8 mouse cellular contexts compared by ENCODE assay signal in the genomic region with DNA sequence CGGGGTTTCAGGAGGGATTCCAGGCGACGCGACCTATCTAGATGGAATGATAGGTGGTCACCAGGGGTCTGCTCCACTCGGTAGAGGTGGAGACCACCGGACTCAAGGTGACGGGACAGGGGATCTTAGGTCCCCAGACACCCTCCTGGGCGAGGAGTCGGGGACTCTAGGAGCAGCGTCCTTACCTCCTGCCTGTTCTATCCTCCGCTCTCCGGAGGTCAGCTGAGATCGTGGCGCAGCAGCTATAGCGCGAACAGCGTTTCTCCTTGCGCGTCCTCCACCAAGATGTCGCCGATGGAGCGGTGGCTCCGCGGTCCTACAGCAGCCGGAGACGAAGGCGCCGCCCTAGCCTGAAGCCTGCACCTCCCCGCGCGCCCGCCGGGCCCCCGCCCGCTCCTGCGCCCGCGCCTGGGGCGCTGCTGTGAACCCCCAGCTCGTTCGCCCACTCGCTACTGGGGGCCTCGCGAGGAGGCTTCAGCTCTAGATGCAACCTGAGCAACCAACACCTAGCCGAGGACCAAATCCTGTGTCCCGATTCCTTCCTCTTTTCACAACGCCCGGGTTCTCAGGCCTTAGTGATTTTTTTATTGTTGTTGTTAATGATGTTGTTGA. TPM values are rescaled to one million over a fixed set of nuclear protein-coding genes. Genes with fewer than 3 reads are reported as not detected.
DNase-seq lines count a peak whose midpoint lies in the region; ATAC-seq and TF ChIP-seq lines count a peak whose summit lies in the region.

A gene (minus strand): TSS at position 562 of the 612 bp plus-strand sequence.

- TF ChIP-seq POLR2A in limb, embryonic 14.5 days (IDR thresholded peaks at IDR 0.05; ENCODE audit: borderline replicate concordance, extremely low read depth, insufficient read depth, insufficient read length), result no peak

- H3K27ac ChIP-seq in forebrain, embryonic 16.5 days (ENCODE audit: low read length), result peak within 1 kb of the TSS; percentile 80
- no peak within 1 kb of the TSS for H3K27ac ChIP-seq in limb, embryonic 14.5 days (replicated peaks; ENCODE audit: low read depth, low read length)
- H3K27ac ChIP-seq in midbrain, embryonic 12.5 days (replicated peaks), result peak within 1 kb of the TSS; percentile 81
- H3K27ac ChIP-seq in stomach, embryonic 14.5 days (ENCODE audit: low read length), result no peak within 1 kb of the TSS

- no peaks in the 10 kb centered on the region for H3K9me3 ChIP-seq in forebrain, embryonic 16.5 days (ENCODE audit: control insufficient read depth, low read length)
- H3K9me3 ChIP-seq in limb, embryonic 14.5 days (ENCODE audit: control insufficient read depth, low read length), result no peaks in the 10 kb centered on the region
- no peaks in the 10 kb centered on the region for H3K9me3 ChIP-seq in midbrain, embryonic 12.5 days
- no peaks in the 10 kb centered on the region for H3K9me3 ChIP-seq in stomach, embryonic 14.5 days (ENCODE audit: control insufficient read depth, low read depth, low read length)

- no peaks in the 10 kb centered on the region for H3K36me3 ChIP-seq in forebrain, embryonic 16.5 days (ENCODE audit: control insufficient read depth, insufficient read depth)
- no peaks in the 10 kb centered on the region for H3K36me3 ChIP-seq in limb, embryonic 14.5 days (ENCODE audit: control insufficient read depth, insufficient read depth, low read length)
- no peaks in the 10 kb centered on the region for H3K36me3 ChIP-seq in midbrain, embryonic 12.5 days
- H3K36me3 ChIP-seq in stomach, embryonic 14.5 days (ENCODE audit: control insufficient read depth, insufficient read depth, low read length), result no peaks in the 10 kb centered on the region

- H3K27me3 ChIP-seq in forebrain, embryonic 16.5 days (replicated peaks; ENCODE audit: control insufficient read depth, insufficient read depth, low read length), result no peaks in the 10 kb centered on the region
- H3K27me3 ChIP-seq in limb, embryonic 14.5 days (ENCODE audit: control insufficient read depth, insufficient read depth, low read length), result no peaks in the 10 kb centered on the region; the same call in 1 of the 2 replicates
- peaks cover 43% of the 10 kb centered on the region for H3K27me3 ChIP-seq in midbrain, embryonic 12.5 days
- 0 out of 2 replicates have a peak, but pooled peaks cover 3% of the 10 kb centered on the region for H3K27me3 ChIP-seq in stomach, embryonic 14.5 days (ENCODE audit: control insufficient read depth, insufficient read depth, low read length)

- DNase-seq in cerebellum, adult 18-20 months, result peak; percentile 57 to 79
- no peak for DNase-seq in cerebellum, adult 9-11 months
- DNase-seq in adrenal gland, postnatal 10 days, result peak; percentile 63
- peak; percentile 20 for DNase-seq in limb, embryonic 14.5 days (ENCODE audit: low spot score)

- peak within 1 kb of the TSS; percentile 82 for H3K4me2 ChIP-seq in forebrain, embryonic 16.5 days (ENCODE audit: low read length)
- peak within 1 kb of the TSS; percentile 85 for H3K4me2 ChIP-seq in limb, embryonic 14.5 days (replicated peaks; ENCODE audit: low read depth, low read length, severe bottlenecking)
- H3K4me2 ChIP-seq in midbrain, embryonic 12.5 days (replicated peaks), result peak within 1 kb of the TSS; percentile 86
- H3K4me2 ChIP-seq in stomach, embryonic 14.5 days (replicated peaks; ENCODE audit: low read depth, low read length), result peak within 1 kb of the TSS; percentile 88

- peak; percentile 60 for ATAC-seq in forebrain, embryonic 16.5 days
- ATAC-seq in inflammation-experienced regulatory T-cells, adult 6 months, result peak; percentile 57
- ATAC-seq in limb, embryonic 14.5 days (ENCODE audit: low FRiP score, low read depth), result peak; percentile 65
- ATAC-seq in midbrain, embryonic 12.5 days (ENCODE audit: low FRiP score, low read depth), result peak; percentile 83
- no peak; the same call in none of the 2 replicates for ATAC-seq in stomach, embryonic 14.5 days (ENCODE audit: insufficient number of reproducible peaks, insufficient read depth, low FRiP score, low read depth)

- H3K9ac ChIP-seq in forebrain, embryonic 16.5 days (replicated peaks; ENCODE audit: low read depth, low read length), result peak within 1 kb of the TSS; percentile 84
- peak within 1 kb of the TSS; percentile 64 for H3K9ac ChIP-seq in limb, embryonic 14.5 days (ENCODE audit: low read depth, low read length, severe bottlenecking)
- H3K9ac ChIP-seq in midbrain, embryonic 12.5 days (replicated peaks), result peak within 1 kb of the TSS; percentile 81
- peak within 1 kb of the TSS; percentile 37 for H3K9ac ChIP-seq in stomach, embryonic 14.5 days (replicated peaks; ENCODE audit: low read depth, low read length)

- H3K4me3 ChIP-seq in forebrain, embryonic 16.5 days (replicated peaks; ENCODE audit: low read length), result peak within 1 kb of the TSS; percentile 87
- H3K4me3 ChIP-seq in limb, embryonic 14.5 days (replicated peaks; ENCODE audit: low read length), result peak within 1 kb of the TSS; percentile 82
- peak within 1 kb of the TSS; percentile 94 for H3K4me3 ChIP-seq in midbrain, embryonic 12.5 days
- H3K4me3 ChIP-seq in stomach, embryonic 14.5 days (ENCODE audit: low read depth, low read length), result peak within 1 kb of the TSS; percentile 90

- peaks cover 23% of the 10 kb centered on the region for H3K4me1 ChIP-seq in forebrain, embryonic 16.5 days (replicated peaks; ENCODE audit: control insufficient read depth, insufficient read depth, low read length)
- H3K4me1 ChIP-seq in limb, embryonic 14.5 days (ENCODE audit: control insufficient read depth, insufficient read depth, low read length), result 0 out of 2 replicates have a peak, but pooled peaks cover 4% of the 10 kb centered on the region
- peaks cover 13% of the 10 kb centered on the region for H3K4me1 ChIP-seq in midbrain, embryonic 12.5 days
- H3K4me1 ChIP-seq in stomach, embryonic 14.5 days (ENCODE audit: control insufficient read depth, insufficient read depth, low read length), result no peaks in the 10 kb centered on the region; the same call in 1 of the 2 replicates

- WGBS in forebrain, embryonic 16.5 days, result 1% methylated on average over 48 of the region's 48 CpGs
- WGBS in limb, embryonic 14.5 days, result under 1% methylated on average over 45 of the region's 48 CpGs
- 2% methylated on average over 48 of the region's 48 CpGs for WGBS in midbrain, embryonic 12.5 days
- 2% methylated on average over 48 of the region's 48 CpGs for WGBS in stomach, embryonic 14.5 days

RNA-seq across cellular contexts. Expression of the gene that starts here (rescaled TPM):
- 1 to 10 TPM; 3.5 to 4.8 TPM for total RNA-seq in adrenal gland, postnatal 10 days (2021)
- 6.6 and 7.0 TPM in 2 replicates for polyA plus RNA-seq in forebrain, embryonic 16.5 days (2015; fragmentation: Nextera tagmentation; extraction: Ambion mirVana)
- 1 to 10 TPM; 3.3 to 5.1 (median 3.7) TPM for polyA plus RNA-seq in inflammation-experienced regulatory T-cells, adult 6 months (2017; shearing (Covaris generic))
- 4.6 and 4.9 TPM in 2 replicates for polyA plus RNA-seq in limb, embryonic 14.5 days (2012; rRNA removed)
- polyA plus RNA-seq in limb, embryonic 14.5 days (2014; fragmentation: Nextera tagmentation; extraction: Ambion mirVana), result 3.7 and 4.2 TPM in 2 replicates
- 9.3 and 11.0 TPM in 2 replicates for polyA plus RNA-seq in midbrain, embryonic 12.5 days (2016; fragmentation: Nextera tagmentation; extraction: Ambion mirVana)
- 3.6 and 4.6 TPM in 2 replicates for polyA plus RNA-seq in stomach, embryonic 14.5 days (2014; fragmentation: Nextera tagmentation; extraction: Ambion mirVana)

Comparison
In these comparisons a context has a peak if more than half of its experiments do, and no peak if none do; other contexts are left out.
1. H3K27ac ChIP-seq: peak in forebrain, embryonic 16.5 days (single experiment) and midbrain, embryonic 12.5 days (single experiment); none in limb, embryonic 14.5 days (single experiment) and stomach, embryonic 14.5 days (single experiment).
2. Peak in every context shown above with its lines, with median percentiles within 50 percentile points of each other: H3K4me2 ChIP-seq, H3K4me3 ChIP-seq and H3K9ac ChIP-seq.